Mouse (Mus musculus) spleen, adult 2 months (tissue): ENCODE measurements around the gene Ifitm1.

Experiments used
- CTCF ChIP-seq: fragments of 200-500 bp; IDR thresholded peaks from 2 replicates; pipeline ENCODE4 v1.5.1; 2011; ENCODE audit warnings: mild to moderate bottlenecking, inconsistent platforms; ENCODE audit not compliant: insufficient read depth, insufficient read length, insufficient replicate concordance; ENCODE audit errors: extremely low read depth
- POLR2A ChIP-seq: fragments of 200-500 bp; IDR thresholded peaks from 2 replicates; pipeline ENCODE4 v1.6.1; 2011; ENCODE audit warnings: low read depth, low read length, inconsistent platforms

- no peak for TF ChIP-seq CTCF
- no peak for TF ChIP-seq POLR2A
Measured at GRCm38 (mm10) chr7:140938896-140939295, 28.1 kb upstream of the Ifitm1 start.
